8 mouse cellular contexts compared by ENCODE assay signal in genomic region chr1:75693231-75693914, GRCm38 (mm10).
DNase-seq lines count a peak whose midpoint lies in the region; ATAC-seq and TF ChIP-seq lines count a peak whose summit lies in the region.

No protein-coding gene starts in this region.

- no peak overlapping the region for H3K27ac ChIP-seq in liver, postnatal 0 days (ENCODE audit: low read depth)
- no peak overlapping the region for H3K27ac ChIP-seq in midbrain, postnatal 0 days (ENCODE audit: low read depth, low read length)

- no peaks in the 10 kb centered on the region for H3K36me3 ChIP-seq in liver, postnatal 0 days (replicated peaks; ENCODE audit: insufficient read depth, low read length)
- no peaks in the 10 kb centered on the region for H3K36me3 ChIP-seq in midbrain, postnatal 0 days (ENCODE audit: insufficient read depth, low read length)

- no peak overlapping the region for H3K4me2 ChIP-seq in liver, postnatal 0 days (ENCODE audit: low read depth, low read length)
- H3K4me2 ChIP-seq in midbrain, postnatal 0 days (ENCODE audit: low read depth, low read length, poor library complexity, severe bottlenecking) = no peak overlapping the region

- no peak for TF ChIP-seq CTCF in liver, postnatal 0 days (IDR thresholded peaks at IDR 0.05; ENCODE audit: low read depth)
- peak; percentile 21; the same call in 1 of the 2 replicates for TF ChIP-seq CTCF in midbrain, postnatal 0 days (IDR thresholded peaks at IDR 0.05)

- peak; percentile 45 for DNase-seq in liver, postnatal 0 days
- no peak for DNase-seq in liver
- DNase-seq in cerebellum, postnatal 25 days = peak; percentile 68 to 70
- DNase-seq in forelimb bud, embryonic 11.5 days (ENCODE audit: low read depth, low spot score) = peak; percentile 41
- DNase-seq in midbrain, postnatal 0 days (ENCODE audit: low spot score) = peak; percentile 68
- DNase-seq in thymus, postnatal 14 days = no peak
- no peak for DNase-seq in embryo, embryonic 10.5 days (ENCODE audit: low spot score)
- DNase-seq in gastrocnemius, postnatal 4 days (ENCODE audit: low spot score in 2 of 2) = no peak

- 0 out of 2 replicates have a peak, but pooled peaks cover 2% of the 10 kb centered on the region for H3K4me1 ChIP-seq in liver, postnatal 0 days (ENCODE audit: insufficient read depth)
- H3K4me1 ChIP-seq in midbrain, postnatal 0 days (ENCODE audit: insufficient read depth, low read length) = no peaks in the 10 kb centered on the region

- 51% methylated on average over 12 of the region's 12 CpGs for WGBS in liver, postnatal 0 days (ENCODE audit: insufficient replicate concordance)
- 49% methylated on average over 12 of the region's 12 CpGs for WGBS in midbrain, postnatal 0 days

- no peaks in the 10 kb centered on the region for H3K9me3 ChIP-seq in liver, postnatal 0 days (ENCODE audit: low read length)
- H3K9me3 ChIP-seq in midbrain, postnatal 0 days (ENCODE audit: low read length) = no peaks in the 10 kb centered on the region

- peak; percentile 97 for ATAC-seq in liver, postnatal 0 days
- ATAC-seq in midbrain, postnatal 0 days (ENCODE audit: low FRiP score) = no peak

- no peaks in the 10 kb centered on the region for H3K27me3 ChIP-seq in liver, postnatal 0 days (ENCODE audit: insufficient read depth, low read length)
- H3K27me3 ChIP-seq in midbrain, postnatal 0 days (ENCODE audit: insufficient read depth, low read length) = no peaks in the 10 kb centered on the region

- no peak overlapping the region for H3K4me3 ChIP-seq in liver, postnatal 0 days (ENCODE audit: low read depth, low read length)
- H3K4me3 ChIP-seq in midbrain, postnatal 0 days (ENCODE audit: low read depth, low read length) = no peak overlapping the region

- H3K9ac ChIP-seq in liver, postnatal 0 days (replicated peaks) = no peak overlapping the region
- H3K9ac ChIP-seq in midbrain, postnatal 0 days (replicated peaks; ENCODE audit: low read length, poor library complexity, severe bottlenecking) = no peak overlapping the region

- no peak for TF ChIP-seq EP300 in liver, postnatal 0 days (IDR thresholded peaks at IDR 0.05; ENCODE audit: low read depth)

Comparison
In these comparisons a context has a peak if more than half of its experiments do, and no peak if none do; other contexts are left out.
1. DNase-seq: peak in liver, postnatal 0 days (single experiment), cerebellum, postnatal 25 days (2 of 2), forelimb bud, embryonic 11.5 days (single experiment) and midbrain, postnatal 0 days (single experiment); none in liver (single experiment), thymus, postnatal 14 days (single experiment), embryo, embryonic 10.5 days (single experiment) and gastrocnemius, postnatal 4 days (0 of 2).